Mouse (Mus musculus) left cerebral cortex, postnatal 25 days (tissue): ENCODE measurements around the gene Trim39. TPM values are rescaled to one million over a fixed set of nuclear protein-coding genes. Genes with fewer than 3 reads are reported as not detected.
A peak's percentile ranks its signal among the peaks of the same experiment; 100 is the strongest.
"Not testable (repeated sequence)": the region's sequence is repeated elsewhere in the genome, so short reads cannot be mapped to it uniquely, and the experiment has no call there.

ENCODE experiments used
- DNase-seq, 2 experiments: peaks; one replicate each; pipeline ENCODE4 v3.0.0; 2022; ENCODE audit warnings: low spot score in 2 of 2, mixed read lengths in 1 of 2
- intact Hi-C: fragments of 180-260 bp; cut with DNase I; formaldehyde crosslinking; loops from one replicate; pipeline ENCODE4 v1.15.1; 2025
- total RNA-seq, 2 experiments: library from RNA; stranded (reverse); gene quantifications; 2 replicates each; pipeline ENCODE4 v1.2.3; 2021

Gene Trim39
- total RNA-seq, 2 experiments from 2014 or later, result 20.7 to 22.9 TPM

DNA sequence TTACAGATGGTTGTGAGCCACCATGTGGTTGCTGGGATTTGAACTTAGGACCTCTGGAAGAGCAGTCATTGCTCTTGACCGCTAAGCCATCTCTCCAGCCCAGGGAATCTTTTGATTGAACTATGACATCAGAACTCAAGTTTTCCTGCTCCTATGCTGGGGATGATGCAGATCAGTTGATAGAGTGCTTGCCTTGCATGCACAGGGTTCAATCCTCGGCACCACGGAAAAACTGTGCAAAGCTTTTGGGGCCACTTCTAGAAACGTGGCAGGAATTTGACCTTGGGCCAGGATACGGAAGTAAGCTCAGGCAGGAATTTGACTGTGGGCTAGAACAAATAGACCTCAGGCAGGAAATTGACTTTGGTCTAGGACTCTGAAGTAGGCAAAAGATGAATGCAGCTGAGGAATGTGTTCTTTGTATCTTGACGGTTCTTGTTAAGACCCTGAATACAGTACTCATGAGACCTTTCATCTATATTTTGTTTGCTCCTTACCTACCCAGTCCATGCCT, 18.9 kb downstream of the Trim39 start:
- DNase-seq, result no peak
- intact Hi-C loops, result no loop called here

DNA sequence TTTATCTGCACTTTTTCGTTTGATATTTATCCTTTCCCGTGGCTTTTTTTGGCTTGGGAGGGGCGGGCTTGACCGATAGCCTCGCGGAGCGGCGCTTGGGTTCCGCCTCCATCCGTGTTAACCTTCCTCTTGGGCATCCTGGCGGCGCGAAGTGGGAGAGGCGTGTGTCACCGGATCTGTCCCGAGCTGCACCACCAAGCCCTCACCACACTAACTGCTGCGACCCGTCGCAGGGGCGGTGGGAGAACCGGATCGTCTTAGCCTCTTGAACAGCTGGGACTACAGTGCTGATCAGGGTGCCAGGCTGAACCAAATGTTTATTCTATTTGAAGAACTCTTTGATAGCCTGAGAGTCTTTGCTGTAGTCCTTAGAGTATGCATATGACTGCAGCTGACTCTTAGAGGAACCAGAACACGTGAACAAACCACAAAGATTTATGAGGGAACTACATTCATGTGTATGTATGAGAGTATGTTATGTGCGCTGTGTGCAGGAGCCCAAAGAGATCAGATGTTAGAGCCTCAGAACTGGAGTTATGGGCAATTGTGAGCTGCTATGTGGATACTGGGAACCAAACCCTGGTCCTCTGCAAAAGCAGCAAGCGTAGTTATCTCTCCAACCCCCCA, 19.7 kb downstream of the Trim39 start:
- intact Hi-C loops, result no loop called here
- DNase-seq, result no peak

- intact Hi-C loops, result no loop called here
- no peak for DNase-seq
Observed at GRCm38 (mm10) chr17:36248886-36249285, 23.2 kb downstream of the Trim39 start.

DNA sequence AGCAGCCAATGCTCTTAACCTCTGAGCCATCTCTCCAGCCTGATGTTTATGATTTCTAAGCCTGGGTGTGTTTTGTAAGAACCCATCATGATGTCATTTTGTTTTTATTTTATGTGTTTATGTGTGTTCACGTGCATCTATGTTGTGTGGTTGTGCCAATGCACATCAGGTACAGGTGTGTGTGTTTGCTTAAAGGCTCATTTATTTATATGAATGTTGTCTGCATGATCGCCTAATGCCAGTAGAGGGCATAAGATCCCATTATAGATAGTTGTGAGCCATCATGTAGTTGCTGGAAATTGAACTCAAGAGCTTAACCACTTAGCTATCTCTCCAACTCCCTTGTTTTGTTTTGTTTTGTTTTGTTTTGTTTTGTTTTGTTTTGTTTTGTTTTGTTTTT, 26.3 kb downstream of the Trim39 start:
- no peak for DNase-seq
- intact Hi-C loops, result no loop called here

DNA sequence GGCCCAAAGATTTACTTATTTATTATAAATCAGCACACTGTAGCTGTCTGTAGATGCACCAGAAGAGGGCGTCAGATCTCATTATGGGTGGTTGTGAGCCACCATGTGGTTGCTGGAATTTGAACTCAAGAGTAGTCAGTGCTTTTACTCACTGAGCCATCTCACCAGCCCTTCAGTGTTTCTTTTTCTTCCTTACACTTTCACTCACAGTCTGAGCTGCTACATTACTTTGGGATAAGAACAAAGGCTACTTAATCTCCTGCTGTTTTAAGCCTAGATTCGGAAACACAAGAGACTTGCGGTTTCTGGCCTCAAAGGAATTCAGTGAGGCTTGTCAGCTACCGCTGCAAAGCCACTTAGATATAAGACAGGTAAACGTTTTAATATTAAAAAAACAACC, 28.0 kb downstream of the Trim39 start:
- DNase-seq, result no peak
- intact Hi-C loops, result no loop called here

GRCm38 (mm10) chr17:36240637-36241213, 31.3 kb downstream of the Trim39 start:
- no peak for DNase-seq
- intact Hi-C loops, result no loop called here

DNA sequence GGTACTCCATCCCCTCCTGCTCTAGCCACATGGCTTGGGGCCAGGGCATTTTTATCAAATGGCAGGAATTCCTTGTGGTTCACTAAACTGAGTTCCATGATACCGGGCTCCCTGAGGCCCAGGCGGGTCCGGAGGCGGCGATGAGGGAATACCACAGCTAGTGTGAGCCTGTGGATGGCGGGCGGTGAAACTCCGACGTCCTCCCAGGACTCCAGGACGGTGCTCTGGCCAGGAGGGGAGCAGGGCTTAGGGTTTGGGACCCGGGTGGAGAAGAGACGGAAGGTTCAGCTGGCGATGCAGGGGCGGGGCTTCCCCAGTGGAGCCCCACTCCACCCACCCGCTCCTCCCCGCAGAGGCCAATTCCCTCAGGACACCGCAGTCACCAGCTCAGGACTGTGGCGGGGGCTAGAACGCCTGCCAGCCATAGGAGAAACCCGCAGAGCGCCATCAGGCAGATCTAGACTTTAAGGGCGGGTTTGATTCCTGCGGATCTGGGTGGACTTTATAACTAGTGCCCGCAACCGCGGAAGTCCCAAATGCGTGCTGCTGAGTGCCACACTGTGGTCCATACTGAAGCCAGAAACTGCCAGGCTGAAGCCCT, 34.6 kb downstream of the Trim39 start:
- DNase-seq, result no peak
- intact Hi-C loops, result no loop called here

DNA sequence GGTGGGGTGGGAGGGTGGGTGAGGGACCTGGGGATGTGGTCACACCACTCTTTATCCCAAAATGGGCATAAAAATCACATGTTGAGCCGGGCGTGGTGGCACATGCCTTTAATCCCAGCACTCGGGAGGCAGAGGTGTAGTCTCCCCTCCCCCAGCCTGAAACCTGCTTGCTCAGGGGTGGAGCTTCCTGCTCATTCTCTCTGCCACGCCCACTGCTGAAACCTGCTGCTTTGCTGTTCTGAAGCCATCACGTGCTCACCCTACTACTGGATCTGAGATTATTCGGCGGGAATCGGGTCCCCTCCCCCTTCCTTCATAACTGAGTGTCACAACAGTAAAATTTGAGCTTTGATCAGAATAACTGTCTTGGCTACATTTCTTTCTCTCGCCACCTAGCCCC, 36.7 kb downstream of the Trim39 start:
- DNase-seq, result not testable (repeated sequence)

DNA sequence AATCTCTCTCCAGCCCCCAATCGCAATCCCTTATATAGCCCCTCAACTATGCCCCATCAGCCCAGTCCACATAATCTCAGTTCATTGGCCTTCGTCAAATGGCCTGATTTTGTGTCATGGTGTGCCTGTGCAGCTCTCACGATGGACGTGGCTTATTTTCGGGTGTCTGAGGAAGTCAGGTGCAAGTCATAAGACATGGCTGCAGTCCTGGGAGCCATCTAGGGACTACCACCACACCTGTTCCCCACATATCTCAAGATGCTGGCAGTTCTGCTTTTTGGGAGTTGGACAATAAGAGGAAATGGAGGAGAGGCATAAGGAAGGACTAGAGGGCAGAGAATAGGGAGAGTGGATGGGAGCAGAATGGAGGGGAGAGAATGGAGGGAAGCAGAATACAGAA, 38.5 kb downstream of the Trim39 start:
- no peak for DNase-seq
- intact Hi-C loops, result no loop called here

More for the DNA sequence above, 36.7 kb downstream of the Trim39 start:
- intact Hi-C loops, result not testable (repeated sequence)

DNA sequence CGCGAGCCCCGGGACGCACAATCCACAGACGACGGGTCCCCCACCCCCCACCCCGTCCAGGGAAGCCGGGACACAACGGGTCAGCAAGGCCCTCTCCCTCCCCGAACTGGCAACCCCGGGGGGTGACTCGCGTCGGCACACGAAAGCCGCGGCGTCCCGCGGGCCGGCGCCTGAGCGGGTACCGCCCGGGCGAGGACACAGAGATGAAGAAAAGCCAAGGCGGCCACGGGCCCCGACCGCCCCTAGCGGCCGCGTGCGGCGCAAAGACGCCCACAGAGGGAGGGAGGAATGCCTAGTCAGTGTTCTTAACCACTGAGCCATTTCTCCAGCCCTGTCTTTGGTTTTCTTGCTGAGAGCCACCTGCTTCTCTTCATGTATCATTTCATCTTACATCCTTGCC, 40.7 kb downstream of the Trim39 start:
- peak; percentile 48 to 62 for DNase-seq
- intact Hi-C loops, result no loop called here

GRCm38 (mm10) chr17:36229046-36229445, 43.0 kb downstream of the Trim39 start:
- intact Hi-C loops, result no loop called here
- no peak for DNase-seq

- intact Hi-C loops, result no loop called here
Observed at GRCm38 (mm10) chr17:36226921-36227320, 45.1 kb downstream of the Trim39 start.

DNA sequence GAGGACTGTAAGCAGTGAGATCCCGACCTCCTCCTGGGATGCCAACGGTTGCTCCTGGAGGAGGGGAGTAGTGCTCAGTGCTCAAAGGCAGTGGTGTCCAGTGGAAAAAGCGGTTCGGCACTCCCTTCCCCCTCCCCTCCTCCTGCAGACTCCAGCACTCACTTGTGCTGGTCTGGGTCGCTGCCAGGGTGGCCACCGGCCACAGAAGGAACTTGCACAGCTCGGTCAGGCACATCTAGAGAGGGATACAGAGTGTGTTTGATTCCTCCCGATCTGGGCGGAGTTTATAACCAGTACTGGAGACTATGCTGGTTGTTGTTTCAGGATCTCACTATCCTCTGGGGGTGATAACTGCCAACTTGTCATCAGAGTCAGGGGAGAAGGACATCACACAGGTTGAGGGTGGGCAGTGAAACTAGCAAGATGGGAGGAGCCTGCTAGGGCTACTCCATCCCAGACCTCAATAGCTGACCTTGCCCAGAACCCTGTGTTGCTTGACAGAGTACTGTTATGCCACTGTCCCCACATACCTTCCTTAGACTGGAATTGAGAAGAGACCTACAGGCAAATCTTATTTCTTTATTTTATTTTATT, 46.7 kb downstream of the Trim39 start:
- DNase-seq, result no peak
- intact Hi-C loops, result no loop called here

More at GRCm38 (mm10) chr17:36226921-36227320, 45.1 kb downstream of the Trim39 start:
- DNase-seq, result no peak

- no peak for DNase-seq
Observed at GRCm38 (mm10) chr17:36224451-36224850, 47.6 kb downstream of the Trim39 start.

GRCm38 (mm10) chr17:36218594-36219155, 53.4 kb downstream of the Trim39 start:
- intact Hi-C loops, result no loop called here

More at GRCm38 (mm10) chr17:36224451-36224850, 47.6 kb downstream of the Trim39 start:
- intact Hi-C loops, result no loop called here

GRCm38 (mm10) chr17:36215586-36215985, 56.5 kb downstream of the Trim39 start:
- intact Hi-C loops, result no loop called here
- no peak for DNase-seq

More at GRCm38 (mm10) chr17:36218594-36219155, 53.4 kb downstream of the Trim39 start:
- DNase-seq, result no peak
